Mouse (Mus musculus) T-helper 1 cell (primary cell): ENCODE measurements around the gene Slc38a2.

ENCODE experiments used
- in situ Hi-C: fragments of 300-600 bp; cut with MboI, MseI; formaldehyde crosslinking; loops from one replicate; pipeline ENCODE4 v1.15.1; 2025; ENCODE audit warnings: high pct_unique_total_duplicates

The Slc38a2 gene

DNA sequence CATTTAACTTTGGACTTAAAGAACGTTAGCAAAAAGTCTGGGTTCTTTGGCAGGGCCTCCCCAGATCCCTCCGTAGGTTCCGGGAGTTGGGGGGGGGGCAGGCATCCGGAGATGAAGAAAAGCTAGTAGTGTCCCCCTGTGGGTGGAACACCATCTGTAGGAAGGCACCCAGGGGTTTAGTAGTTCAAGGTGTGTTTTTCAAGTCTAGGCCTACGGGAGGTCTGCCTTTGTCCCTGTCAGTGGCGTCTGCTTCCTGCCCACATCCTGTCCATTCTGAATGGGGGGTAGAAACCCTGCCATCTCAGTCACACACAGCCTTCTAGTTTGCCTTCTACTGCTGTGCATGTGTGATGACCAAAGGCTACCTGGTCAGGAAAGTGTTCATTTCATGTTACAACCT is 20.6 kb upstream of the Slc38a2 start:
- in situ Hi-C loops, result no loop called here

DNA sequence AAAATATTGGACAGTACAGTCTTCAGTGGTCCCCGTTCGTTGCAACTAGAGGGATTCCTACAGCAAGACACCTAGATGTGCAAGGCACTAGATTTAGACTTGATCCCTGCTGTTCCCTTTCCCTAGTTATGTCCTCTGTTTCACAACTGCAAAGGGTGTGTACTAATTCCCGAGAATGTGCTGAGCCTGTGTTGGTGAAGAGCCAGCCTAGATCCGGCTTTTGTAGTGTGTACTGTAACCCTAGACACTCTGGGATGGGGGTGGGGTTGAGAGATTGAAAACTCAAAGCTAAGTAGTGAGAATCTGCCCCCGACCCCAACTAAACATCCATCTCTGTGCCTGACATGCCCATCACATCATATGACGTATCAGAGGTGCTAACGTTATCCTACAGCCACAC is 18.9 kb upstream of the Slc38a2 start:
- in situ Hi-C loops, result no loop called here

DNA sequence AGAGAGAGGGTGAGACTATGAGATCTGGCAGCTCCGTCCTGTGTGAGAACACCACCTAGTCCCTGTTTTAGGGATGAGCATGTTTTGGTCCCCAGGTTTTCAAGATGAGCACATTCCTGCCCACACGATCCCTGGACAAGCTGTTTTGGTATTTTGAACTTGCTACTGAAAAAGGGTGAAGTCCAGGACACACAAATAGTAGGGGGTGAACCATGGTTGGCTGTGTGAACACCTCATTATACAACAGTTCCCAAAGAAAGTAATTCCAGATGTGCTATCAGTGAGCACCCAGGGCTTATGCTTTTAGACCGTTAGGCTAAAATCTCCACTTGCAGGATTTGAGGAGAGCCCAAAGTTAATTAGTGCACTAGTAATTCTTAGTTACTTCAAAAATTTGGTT is 17.7 kb upstream of the Slc38a2 start:
- in situ Hi-C loops, result no loop called here

DNA sequence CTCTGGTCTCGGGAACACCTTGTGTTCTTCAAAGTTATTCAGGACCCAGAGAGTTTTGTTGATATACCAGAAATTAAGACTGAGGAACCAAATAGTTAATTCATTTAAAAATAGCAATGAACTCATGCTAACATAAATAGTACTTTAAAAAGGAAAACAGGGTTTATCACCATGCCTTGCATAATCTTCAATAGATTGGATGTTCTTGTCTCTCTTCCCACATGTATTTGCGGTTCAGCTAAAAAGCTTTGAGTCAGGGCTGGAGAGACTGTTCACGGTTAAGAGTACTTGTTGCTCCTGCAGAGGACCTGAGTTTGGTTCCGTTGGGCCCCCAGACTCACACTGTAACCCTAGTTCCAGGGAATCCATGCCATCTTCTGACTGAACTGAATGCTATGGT is 16.8 kb upstream of the Slc38a2 start:
- in situ Hi-C loops, result no loop called here

DNA sequence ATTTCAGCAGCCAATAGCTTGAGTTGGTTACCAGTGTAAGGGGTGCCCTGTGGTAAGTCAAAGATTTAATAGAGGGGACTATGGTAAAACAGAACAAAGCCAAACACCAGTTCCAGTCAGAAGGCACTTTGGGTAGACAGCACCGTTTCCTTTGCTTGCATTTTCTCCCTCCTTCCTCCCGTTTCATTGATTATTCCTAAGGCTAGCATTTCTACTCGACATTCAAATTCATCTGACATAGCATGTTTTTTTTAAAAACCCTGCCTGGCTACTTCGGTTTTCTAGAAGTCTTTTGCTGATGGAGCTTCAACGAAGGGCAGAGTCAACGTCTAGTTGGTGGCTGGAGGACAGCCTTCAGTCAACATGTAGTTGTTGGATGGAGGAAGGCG is 16.2 kb upstream of the Slc38a2 start:
- in situ Hi-C loops, result no loop called here

DNA sequence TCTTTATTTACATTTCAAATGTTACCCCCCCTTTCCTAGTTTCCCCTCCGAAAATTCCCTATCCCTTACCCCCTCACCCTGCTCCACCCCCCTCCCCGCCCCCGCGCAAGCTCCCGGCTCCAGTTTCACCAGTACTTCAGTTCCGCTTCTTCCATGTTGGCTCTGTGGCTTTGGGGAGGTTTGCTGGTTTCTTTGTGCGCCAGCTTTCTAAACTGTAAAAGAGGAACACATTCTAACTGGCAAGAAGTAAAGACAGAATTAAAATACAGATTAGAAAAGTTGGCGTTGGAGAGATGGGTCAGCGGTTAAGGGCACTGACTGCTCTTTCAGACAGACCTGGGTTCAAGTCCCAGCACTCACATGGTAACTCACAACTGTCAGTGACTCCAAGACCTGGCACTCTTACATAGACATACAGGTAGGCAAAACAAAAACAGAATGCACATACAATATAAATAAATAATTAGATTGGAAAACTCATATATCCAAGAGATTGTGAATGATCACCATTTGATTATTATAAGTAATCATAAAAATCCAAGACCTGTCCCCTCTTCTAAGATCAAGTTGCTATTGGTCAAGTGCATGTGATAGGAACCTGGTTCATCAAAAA is 15.7 kb upstream of the Slc38a2 start:
- in situ Hi-C loops, result no loop called here

DNA sequence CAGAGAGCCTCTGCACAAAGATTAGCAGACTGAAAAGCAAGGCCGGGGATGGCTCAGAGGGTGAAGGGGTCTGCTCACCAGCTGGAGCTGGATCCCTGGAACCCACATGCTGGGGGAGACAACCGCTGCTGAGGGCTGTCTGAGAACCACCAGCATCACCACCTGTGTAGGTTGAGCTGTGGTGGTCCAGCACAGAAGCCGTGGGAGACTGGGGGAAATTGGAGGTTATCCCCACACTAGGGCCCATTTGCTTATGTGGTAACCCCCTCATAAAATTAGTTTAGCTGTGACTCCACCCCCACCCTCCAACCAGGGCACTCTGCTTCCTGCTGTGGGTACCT is 15.1 kb upstream of the Slc38a2 start:
- in situ Hi-C loops, result no loop called here

DNA sequence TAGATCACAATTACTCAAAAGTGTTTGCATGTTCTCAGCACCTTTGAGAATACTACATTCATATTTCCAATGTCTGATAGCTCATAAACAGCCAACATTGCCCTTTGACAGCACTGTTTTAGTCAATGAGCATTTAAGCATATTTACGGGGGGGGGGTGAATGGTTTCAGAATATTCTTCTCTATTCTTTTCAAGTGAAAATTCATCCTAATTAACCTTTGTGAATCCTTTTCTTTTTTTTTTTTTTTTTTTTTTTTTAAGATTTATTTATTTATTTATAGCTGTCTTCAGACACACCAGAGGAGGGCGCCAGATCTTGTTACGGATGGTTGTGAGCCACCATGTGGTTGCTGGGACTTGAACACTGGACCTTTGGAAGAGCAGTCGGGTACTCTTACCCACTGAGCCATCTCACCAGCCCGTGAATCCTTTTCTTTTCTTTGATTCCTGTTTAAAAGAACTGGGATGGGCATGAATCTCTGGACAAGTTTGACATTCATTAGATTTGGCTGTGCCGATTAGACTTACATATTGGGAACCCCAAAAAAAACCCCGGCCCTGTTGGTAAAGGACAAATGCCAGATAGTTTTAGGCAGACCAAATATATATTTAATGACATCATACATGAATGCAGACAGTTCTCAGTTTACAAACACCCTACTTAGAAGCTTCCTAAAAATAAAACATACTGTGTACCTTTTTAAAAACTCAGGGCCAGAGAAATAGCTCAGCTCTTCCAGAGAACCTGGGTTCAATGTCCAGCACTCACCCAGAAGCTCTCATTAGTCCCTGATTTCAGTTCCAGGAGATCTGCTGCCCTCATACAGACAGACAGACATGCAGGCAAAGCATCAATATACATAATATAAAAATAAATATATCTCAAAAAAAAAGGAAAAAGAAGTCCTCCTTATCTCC is 14.5 kb upstream of the Slc38a2 start:
- in situ Hi-C loops, result no loop called here

DNA sequence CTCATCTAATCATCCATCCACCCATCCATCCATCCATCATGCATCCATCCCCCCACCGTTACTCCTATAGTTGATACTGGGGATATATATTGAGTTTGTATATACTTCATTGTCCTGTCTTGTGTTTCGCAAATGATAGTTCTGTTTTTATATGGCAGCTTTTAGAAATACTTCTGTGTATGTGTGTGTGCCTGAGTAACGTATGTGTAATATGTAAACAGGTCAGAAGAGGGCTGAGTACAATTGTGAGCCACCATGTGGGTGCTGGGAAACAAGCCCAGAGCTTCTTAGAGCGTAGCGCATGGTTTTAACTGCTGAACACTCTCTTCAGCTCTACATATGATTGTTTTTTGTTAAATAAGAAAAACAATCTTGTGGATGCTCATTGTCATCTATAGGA is 12.8 kb upstream of the Slc38a2 start:
- in situ Hi-C loops, result no loop called here

DNA sequence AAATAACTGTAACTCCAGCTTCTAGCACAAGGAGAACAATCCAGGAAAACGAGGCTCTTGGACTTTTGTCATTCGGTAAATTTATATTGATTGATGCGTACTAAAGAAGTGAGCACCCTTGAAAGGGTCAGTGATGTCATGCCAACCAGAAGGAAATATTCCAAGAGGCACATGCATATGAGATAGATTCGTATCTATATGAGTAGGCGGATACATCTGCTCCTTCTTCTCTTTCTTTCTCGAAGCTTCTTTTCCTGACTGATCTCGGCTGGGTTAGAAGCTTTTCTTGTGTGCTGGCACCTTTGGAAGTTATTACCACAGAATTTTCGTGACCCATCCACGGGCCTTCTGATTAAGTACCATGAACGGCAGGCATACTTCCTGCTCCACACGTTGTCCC is 12.1 kb upstream of the Slc38a2 start:
- in situ Hi-C loops, result no loop called here

DNA sequence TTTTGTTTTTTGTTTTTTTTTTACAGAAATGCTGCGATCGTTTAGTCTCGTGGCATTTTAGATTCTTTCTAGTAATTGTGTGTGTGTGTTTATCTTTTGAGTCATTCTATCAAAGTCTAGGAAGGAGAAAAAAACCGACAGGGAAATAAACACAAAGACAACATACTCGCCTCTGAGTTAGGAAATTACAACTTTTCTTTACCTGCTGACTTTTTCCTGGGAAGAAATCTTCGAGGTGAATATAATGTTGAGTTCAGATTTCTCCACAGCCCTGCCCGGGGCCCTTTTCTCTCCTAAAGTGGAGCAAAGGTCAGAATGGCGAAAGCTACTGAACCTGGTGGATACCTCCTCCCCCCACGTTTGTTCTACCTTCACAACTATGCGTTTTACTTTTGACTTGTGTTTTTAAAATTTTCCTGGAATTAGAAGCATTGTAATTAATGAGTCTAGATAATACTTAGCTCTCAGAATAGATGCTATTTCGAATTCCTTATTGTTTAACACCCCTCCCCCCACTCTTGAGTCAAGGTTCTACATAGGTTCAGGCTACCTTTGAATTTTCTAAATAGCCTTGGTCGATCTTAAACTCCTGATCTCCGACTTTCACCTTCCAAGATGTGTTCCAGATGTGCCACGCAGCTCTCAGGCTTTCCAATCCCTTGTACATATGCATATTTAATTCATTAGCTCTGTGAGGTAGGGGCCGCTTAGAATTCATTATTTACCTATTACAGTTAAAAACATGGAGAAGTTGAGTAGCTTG is 11.0 kb upstream of the Slc38a2 start:
- in situ Hi-C loops, result no loop called here

DNA sequence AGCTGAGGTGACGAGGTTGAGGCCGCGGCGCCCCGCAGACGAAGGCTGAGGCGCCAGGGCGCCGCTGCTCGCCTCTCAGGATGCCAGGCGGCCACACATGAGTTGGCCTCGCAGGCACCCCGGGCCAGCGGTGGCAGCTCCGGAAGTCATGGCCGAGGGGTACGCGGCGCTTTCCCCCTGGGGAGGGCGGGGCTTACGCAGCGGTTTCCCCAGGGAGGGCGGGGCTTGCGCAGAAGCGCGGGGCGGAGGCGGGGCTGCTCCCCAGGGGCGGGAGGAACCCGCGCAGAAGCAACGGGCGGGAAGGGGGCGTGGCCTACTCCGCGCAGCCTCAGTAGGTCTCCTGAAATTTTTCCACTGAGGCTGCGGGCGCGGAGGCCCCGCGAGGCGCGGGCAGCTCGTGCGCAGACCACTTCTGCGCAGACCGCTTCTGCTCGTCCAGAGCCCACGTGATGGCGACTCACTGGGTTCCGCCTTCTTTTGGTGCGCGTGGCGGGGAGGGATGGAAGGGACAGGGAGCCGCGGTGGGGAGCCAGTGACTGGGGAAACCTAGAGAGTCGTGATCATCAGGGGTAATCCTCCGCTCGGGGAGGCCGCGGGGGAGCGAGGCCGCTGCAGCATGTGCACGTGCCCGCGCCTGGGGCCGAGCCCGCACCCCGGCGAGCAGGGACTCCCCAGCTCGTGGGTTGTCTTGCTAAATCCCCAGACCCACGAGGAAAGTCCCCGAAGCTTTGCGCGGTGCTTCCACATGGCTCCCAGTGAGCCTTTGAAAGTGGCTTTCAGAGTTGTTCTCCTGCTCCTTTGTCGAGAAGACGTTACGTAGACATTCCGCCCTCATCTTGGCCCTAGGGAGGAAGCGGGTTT is 10.2 kb upstream of the Slc38a2 start:
- in situ Hi-C loops, result loop anchor here (10.0 kb wide), 1 partner anchor 1125 kb away; no protein-coding TSS in a partner anchor

DNA sequence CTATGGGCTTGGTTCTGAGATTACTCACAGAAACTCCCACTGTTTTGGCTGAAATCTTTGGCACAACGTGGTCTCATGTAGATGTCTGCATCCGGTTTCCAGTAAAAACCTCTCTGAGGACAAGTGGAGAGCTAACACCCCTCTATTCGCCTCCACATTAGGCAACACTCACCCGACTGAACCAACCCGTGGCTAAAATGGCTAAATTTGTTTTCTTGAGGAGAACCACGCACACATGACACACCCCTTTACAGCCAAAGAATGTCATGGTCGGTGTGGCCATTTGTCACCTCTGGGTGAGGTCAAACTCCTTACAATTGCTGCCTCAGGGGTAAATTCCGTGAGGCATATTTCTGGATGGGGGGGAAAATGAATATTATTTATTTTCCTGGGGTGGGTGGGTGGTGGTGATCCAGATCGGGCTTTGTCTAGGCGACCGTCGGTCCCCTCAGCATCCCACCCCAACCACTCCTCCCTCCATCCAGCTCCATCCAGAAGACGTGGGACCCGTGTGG is 9.5 kb upstream of the Slc38a2 start:
- in situ Hi-C loops, result loop anchor here (10.0 kb wide), 1 partner anchor 1126 kb away; no protein-coding TSS in a partner anchor

DNA sequence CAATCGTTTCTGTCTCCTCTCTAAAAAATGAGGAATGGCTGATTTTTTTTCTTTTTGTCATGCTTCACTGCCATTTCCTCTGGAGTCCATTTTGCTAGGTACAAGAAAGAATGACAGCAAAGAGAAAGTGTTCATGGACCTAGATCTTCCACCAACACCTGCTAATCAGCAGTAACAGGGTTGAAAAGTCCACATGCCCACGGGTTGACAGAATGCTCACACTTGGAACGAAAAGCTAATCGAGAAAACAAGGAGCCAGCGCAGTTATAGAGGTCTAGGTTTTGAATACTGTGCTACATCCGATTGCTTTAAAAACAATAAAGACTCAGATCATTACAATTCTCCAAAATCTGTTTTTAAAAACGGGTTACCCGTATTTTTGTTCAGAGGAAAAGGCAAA is 8.9 kb upstream of the Slc38a2 start:
- in situ Hi-C loops, result loop anchor here (10.0 kb wide), 1 partner anchor 1126 kb away; no protein-coding TSS in a partner anchor

DNA sequence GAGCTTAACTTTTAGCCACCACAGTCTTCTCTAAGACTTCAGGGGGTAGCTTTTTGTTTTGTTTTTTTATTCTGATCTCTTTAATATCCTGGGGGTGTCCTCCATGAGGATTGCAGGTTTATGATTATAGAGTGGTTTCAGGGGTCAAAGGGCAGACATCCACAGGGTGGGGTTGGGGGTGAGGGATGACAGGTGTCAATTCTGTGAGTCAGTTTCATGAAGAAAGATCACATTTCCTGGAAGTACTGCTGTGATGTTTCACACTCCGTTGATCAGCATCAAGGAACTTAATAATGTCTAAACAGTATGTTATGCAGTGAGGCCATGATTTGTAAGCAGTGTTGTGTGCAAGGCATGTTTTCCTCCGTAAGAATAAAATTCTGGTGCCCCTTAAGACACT is 8.4 kb upstream of the Slc38a2 start:
- in situ Hi-C loops, result loop anchor here (10.0 kb wide), 1 partner anchor 1127 kb away; no protein-coding TSS in a partner anchor

DNA sequence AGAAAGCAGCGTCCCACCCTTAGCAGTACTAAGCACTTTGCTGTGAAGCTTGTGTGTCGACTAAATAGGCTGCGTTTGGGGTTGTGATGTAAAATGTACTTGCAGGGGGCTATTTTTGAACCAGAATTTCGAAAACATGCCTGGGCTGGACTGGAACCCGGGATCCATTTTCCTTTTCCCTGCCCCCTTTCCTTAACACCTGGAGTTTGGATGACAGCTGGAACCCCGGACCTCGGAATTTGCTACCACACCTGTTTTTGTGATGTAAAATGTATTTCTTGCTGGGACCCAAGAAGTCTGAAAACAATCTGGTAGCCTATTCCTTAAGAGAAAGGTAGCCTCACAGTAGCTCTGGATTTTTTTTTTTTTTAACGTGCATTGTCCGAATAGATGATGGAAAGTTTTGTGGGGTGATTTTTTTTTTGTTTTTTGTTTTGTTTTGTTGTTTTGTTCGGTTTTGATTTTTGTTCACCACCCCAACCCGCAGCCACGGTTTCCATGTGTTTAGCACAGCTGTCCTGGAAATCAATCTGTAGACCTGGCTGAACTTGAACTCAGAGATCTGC is 3.0 kb upstream of the Slc38a2 start:
- in situ Hi-C loops, result loop anchor here (10.0 kb wide), 1 partner anchor 1132 kb away; no protein-coding TSS in a partner anchor

DNA sequence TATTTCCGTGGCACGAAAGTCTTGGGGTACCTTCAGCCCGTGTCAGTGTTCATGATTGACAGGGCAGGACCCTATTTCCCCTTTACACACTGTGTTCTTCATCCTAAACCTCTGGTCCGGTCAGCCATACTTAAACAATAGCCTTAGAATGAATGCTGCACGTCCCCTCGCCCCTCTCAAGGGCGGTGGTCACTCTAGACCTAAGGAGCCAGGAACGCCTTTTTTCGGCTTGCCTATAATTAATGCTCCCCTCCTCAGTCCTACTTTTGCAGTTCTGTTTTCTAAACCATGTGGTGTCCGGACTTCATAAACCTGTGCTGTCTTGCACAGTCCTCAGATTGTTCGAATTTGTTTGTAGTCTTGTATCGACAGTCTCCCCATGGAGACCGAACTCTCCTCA is 1.2 kb upstream of the Slc38a2 start:
- in situ Hi-C loops, result loop anchor here (10.0 kb wide), 1 partner anchor 1134 kb away; no protein-coding TSS in a partner anchor

DNA sequence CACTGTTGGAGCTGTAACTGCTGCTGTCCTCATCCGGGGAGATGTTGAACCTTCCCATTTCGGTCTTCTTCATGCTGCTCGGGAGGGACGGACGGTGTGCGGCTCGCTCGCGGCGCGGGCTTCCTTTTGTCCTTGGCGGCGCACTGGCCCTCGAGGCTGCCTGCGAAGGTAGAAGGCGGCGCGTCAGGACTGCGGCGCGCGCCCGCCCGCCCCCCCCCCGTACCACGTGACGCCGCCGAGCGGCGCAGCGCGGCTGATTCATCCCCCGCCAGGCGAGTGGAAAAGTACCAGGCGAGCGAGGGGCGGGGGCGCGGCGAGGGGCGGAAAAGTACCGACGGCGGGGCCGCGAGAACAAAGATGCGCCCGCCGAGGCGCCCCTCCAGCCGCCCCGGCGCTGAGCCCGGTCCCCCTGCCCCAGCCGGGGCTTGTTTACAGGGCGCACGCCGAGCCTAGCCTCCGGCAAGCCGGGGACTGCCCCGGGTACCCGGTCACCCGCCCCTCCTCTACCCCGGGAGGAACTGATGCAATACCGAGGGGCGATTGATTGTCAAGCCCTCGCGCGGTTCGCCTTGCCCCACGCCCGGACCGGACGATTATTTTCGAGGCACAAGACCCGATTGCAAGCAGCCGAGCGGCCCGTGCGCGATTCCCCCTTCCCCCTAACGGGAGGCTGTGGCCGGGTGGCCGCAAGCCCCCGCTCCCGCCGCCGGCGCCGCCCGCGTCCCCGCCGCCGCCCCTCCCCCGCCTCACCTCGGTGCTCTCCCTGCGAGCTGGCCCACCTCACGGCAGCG is 677 bp downstream of the Slc38a2 start:
- in situ Hi-C loops, result no loop called here

DNA sequence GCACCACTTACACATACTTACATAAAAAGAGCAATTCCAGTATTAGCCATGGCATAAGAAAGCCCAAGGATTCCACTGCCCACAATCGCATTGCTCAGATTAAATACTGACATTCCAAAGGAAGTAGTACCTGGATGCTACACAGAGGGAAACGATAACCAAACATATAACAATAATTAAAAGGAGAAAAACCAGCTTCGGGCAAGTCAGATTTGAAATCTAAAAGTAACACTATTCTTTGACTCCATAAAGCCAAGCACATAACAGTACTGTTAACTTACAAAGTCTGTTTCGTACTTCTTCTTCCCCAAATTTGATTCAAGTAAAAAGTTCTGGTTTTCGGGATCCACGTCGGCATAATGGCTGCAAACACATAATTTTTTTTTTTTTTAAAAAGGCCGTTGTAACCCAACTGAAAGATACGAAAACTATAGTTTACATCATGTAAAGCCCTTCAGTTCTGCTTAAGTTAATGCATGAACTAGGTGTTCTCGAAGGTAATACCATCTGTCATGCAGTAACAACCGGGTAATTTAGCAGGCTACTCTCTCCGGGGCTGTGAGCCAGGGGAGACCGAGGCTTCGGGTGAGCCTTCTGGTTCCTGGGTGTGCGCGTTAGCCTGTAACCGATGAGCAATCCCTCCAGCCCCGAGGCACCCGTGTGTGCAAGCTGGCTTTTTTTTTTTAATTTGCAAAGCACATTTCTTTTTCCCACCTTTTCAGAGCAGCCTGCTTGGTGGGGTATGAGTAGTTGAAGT is 1.5 kb downstream of the Slc38a2 start:
- in situ Hi-C loops, result no loop called here
